Mouse (Mus musculus) CH12.LX (cell line): ENCODE measurements around the gene Peli1. TPM values are rescaled to one million over a fixed set of nuclear protein-coding genes. Genes with fewer than 3 reads are reported as not detected.

ENCODE experiments used
- DNase-seq: peaks from one replicate; pipeline ENCODE4 v3.0.0-alpha.2; 2013; ENCODE audit errors: extremely low read depth
- H3K27ac ChIP-seq: 2 replicates; pipeline ENCODE4 v1.5.1; 2012; ENCODE audit warnings: low read depth, mild to moderate bottlenecking, control low read depth, moderate library complexity; ENCODE audit not compliant: insufficient read depth
- H3K27me3 ChIP-seq: replicated peaks from 2 replicates; pipeline ENCODE3; 2012; ENCODE audit warnings: inconsistent platforms
- H3K36me3 ChIP-seq, 2 experiments: replicated peaks in 1 of 2; 2 replicates each; pipeline versions ENCODE3 to v1.6.1; 2012; ENCODE audit warnings: inconsistent platforms in 1 of 2, low read length in 1 of 2, mild to moderate bottlenecking in 1 of 2, mixed read lengths in 1 of 2, moderate library complexity in 1 of 2; ENCODE audit not compliant: control insufficient read depth in 1 of 2, insufficient read depth in 1 of 2
- H3K4me1 ChIP-seq, 2 experiments: 2 replicates each; pipeline ENCODE4 v1.6.1; 2012; ENCODE audit warnings: inconsistent platforms in 1 of 2, moderate library complexity in 1 of 2; ENCODE audit not compliant: insufficient read depth in 2 of 2, control insufficient read depth in 1 of 2
- H3K4me2 ChIP-seq: 2 replicates; pipeline ENCODE4 v1.6.1; 2012; ENCODE audit warnings: low read depth, mild to moderate bottlenecking, control low read depth; ENCODE audit not compliant: poor library complexity, insufficient read depth, severe bottlenecking
- H3K4me3 ChIP-seq, 3 experiments: fragments of 150-350 bp in 1 of 3; sonication (generic) in 1 of 3; replicated peaks in 1 of 3; 2 replicates each; pipeline versions ENCODE3 to v1.5.1; 2011 to 2012; ENCODE audit warnings: low read depth in 2 of 3, low read length in 2 of 3, mild to moderate bottlenecking in 2 of 3, moderate library complexity in 2 of 3, control low read depth in 1 of 3, improper control_type of control experiment in 1 of 3, inconsistent platforms in 1 of 3, mixed read lengths in 1 of 3; ENCODE audit not compliant: poor library complexity in 1 of 3
- H3K79me2 ChIP-seq: replicated peaks from 2 replicates; pipeline ENCODE4 v1.6.1; 2012; ENCODE audit warnings: mild to moderate bottlenecking, moderate library complexity; ENCODE audit not compliant: control insufficient read depth, poor library complexity, insufficient read depth, severe bottlenecking; ENCODE audit errors: extremely low read depth
- H3K9ac ChIP-seq: 2 replicates; pipeline ENCODE4 v1.6.1; 2012; ENCODE audit warnings: low read depth, mild to moderate bottlenecking, control low read depth, moderate library complexity; ENCODE audit not compliant: insufficient read depth
- H3K9me3 ChIP-seq: replicated peaks from 2 replicates; pipeline ENCODE3; 2012; ENCODE audit warnings: low read length, inconsistent platforms, mixed read lengths
- EP300 ChIP-seq: IDR thresholded peaks from 2 replicates; pipeline ENCODE4 v1.6.1; 2011; ENCODE audit warnings: low read length, improper control_type of control experiment
- ETS1 ChIP-seq: conservative IDR thresholded peaks from 2 replicates; pipeline ENCODE4 v1.6.1; 2012; ENCODE audit warnings: low read depth, mild to moderate bottlenecking, inconsistent platforms, low read length, improper control_type of control experiment, moderate library complexity
- MAX ChIP-seq: IDR thresholded peaks from 2 replicates; pipeline ENCODE4 v1.6.1; 2011; ENCODE audit warnings: low read length, improper control_type of control experiment
- NELFE ChIP-seq: IDR thresholded peaks from 2 replicates; pipeline ENCODE4 v1.6.1; 2011; ENCODE audit warnings: low read depth, low read length, improper control_type of control experiment
- POLR2AphosphoS2 ChIP-seq: IDR thresholded peaks from 2 replicates; pipeline ENCODE4 v1.6.1; 2011; ENCODE audit warnings: low read depth, low read length, improper control_type of control experiment
- RAD21 ChIP-seq: IDR thresholded peaks from 2 replicates; pipeline ENCODE4 v1.6.1; 2011; ENCODE audit warnings: low read depth, mild to moderate bottlenecking, low read length, improper control_type of control experiment, moderate library complexity
- ZC3H11A ChIP-seq: IDR thresholded peaks from 2 replicates; pipeline ENCODE4 v1.6.1; 2012; ENCODE audit warnings: low read depth, mild to moderate bottlenecking, inconsistent platforms, low read length, improper control_type of control experiment
- ZNF384 ChIP-seq: IDR thresholded peaks from 2 replicates; pipeline ENCODE4 v1.6.1; 2012; ENCODE audit warnings: low read depth, low read length, improper control_type of control experiment, inconsistent platforms
- dilution Hi-C: fragments of 300-500 bp; cut with MboI; formaldehyde crosslinking; loops from 2 replicates; pipeline ENCODE4 v1.14.3; 2020; ENCODE audit warnings: low sequenced_read_pairs; ENCODE audit not compliant: extremely low pct_unique_long_range_greater_than_20kb, extremely low pct_ligation_motif_present
- in situ Hi-C: fragments of 300-500 bp; cut with MboI; formaldehyde crosslinking; loops from 3 replicates; pipeline ENCODE4 v1.14.3; 2019; ENCODE audit warnings: low sequenced_read_pairs, low pct_ligation_motif_present, low pct_unique_long_range_greater_than_20kb, mixed read lengths
- polyA plus RNA-seq: library from polyadenylated mRNA; unstranded; fragments of >175 nt; gene quantifications from 2 replicates; pipeline ENCODE4 v1.2.1, GENCODE M21; 2012; ENCODE audit warnings: low read depth; ENCODE audit not compliant: insufficient read length
- total RNA-seq, 2 experiments: library from RNA; depleted of rRNA; stranded (reverse); fragments of 300-350 nt in 1 of 2; fragments of >200 nt in 1 of 2; gene quantifications; 2 replicates each; pipeline ENCODE4 v1.2.3; 2012 to 2014

Peli1 gene
- total and polyA plus RNA-seq, 3 experiments: 6.7 to 25.9 (median 14.8) TPM

DNA sequence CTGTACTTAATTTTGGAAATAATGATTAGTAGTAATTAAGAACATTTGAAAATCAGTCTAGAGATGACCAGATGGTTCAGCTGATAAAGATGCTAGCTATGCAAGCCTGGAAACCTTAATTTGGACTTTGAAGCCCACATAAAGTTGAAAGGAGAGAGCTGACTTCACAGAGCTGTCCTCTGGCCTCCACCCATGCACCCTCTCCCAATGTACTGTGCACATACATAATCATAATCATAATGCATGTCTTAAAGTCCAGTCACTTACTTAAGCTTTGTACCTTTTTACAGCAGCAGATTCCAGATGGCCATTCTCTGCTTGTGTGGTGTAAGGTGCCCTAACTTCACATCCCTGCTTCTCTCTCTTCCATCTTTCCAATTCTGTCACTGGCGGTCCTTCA, 9.6 kb downstream of the Peli1 start:
- in situ Hi-C loops: no loop called here
- Histone ChIP-seq H3K27me3 (no peaks in the 10 kb centered on the region), H3K4me1 (peaks cover 0 to 60% of the 10 kb centered on the region in 2 experiments; a peak in 2 of 4 replicates), H3K36me3 (peaks cover 0 to 27% of the 10 kb centered on the region in 2 experiments), H3K4me2 (no peak overlapping the region), H3K9ac (no peak overlapping the region), H3K79me2 (peaks cover 23% of the 10 kb centered on the region), H3K4me3 (no peak overlapping the region), H3K27ac (no peak overlapping the region), H3K9me3 (no peaks in the 10 kb centered on the region)
- dilution Hi-C loops: no loop called here
- no peak for DNase-seq
- TF ChIP-seq MAX: no peak
- TF ChIP-seq RAD21: no peak

DNA sequence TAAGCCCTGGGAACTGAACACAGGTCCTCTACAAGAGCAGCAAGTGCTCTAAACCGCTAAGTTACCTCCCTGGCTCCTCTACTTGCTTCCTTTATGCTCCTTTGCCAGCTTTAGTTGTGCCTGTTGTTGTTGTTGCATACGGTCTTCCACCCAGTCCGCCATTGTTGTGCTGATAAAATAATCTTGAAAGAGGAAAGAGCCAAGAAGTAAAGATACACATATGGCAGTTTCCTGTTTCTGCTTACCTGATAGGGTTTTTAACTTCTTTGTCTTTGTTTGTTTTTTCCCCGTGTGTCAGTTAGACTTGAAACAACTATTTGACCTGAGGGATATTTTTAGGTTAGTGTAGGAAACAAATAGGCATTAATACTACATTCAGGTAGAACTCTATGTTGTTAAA, 10.2 kb downstream of the Peli1 start:
- H3K27me3 ChIP-seq: no peaks in the 10 kb centered on the region
- dilution Hi-C loops: no loop called here
- H3K36me3 ChIP-seq: peaks cover 0 to 25% of the 10 kb centered on the region in 2 experiments
- TF ChIP-seq ZNF384 (no peak), ZC3H11A (no peak)
- TF ChIP-seq, all 38 proteins: peak for 0
- Histone ChIP-seq H3K9ac (no peak overlapping the region), H3K9me3 (no peaks in the 10 kb centered on the region), H3K4me1 (peaks cover 0 to 58% of the 10 kb centered on the region in 2 experiments; a peak in 2 of 4 replicates), H3K4me3 (no peak overlapping the region), H3K27ac (no peak overlapping the region), H3K4me2 (no peak overlapping the region), H3K79me2 (peaks cover 18% of the 10 kb centered on the region)
- DNase-seq: no peak
- in situ Hi-C loops: no loop called here

DNA sequence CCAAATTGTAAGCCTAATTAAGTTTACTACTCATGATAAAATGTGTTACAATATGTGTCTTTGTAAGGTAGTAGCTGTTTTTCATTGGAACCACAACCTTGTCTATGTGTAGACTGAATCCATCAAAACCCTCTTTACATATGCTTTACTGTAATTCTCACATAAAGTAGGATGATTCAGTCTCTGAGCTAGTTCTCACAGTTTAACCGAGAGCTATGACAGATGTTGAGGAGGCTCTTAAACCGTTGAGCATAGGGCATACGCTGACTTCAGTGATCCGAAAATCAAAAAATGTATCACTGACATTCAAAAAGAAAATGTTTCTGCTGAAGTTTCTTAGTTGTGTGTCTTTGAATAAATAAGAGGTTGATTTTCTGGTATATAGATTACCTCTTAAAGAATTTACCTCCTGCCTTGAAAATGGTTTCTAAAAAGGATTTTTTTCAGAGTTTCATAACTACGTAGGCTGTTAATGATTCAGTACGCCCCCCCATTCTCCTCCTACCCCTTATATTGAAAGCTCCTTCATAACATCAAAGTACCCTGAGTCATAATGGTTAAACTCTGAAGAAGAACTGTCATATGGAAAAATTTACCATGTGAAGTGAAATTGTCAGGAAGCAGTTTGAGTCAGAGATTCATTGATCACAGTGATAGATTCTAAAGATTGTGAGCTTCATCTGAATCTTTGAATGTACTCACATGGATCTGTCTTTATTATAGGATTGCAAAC, 11.3 kb downstream of the Peli1 start:
- DNase-seq: no peak
- Histone ChIP-seq H3K79me2 (peaks cover 16% of the 10 kb centered on the region), H3K4me3 (no peak overlapping the region), H3K27me3 (no peaks in the 10 kb centered on the region), H3K9me3 (no peaks in the 10 kb centered on the region), H3K27ac (no peak overlapping the region), H3K4me1 (peaks cover 0 to 60% of the 10 kb centered on the region in 2 experiments; a peak in 2 of 4 replicates), H3K9ac (no peak overlapping the region), H3K4me2 (no peak overlapping the region), H3K36me3 (peaks cover 4 to 30% of the 10 kb centered on the region in 2 experiments)
- no peak for TF ChIP-seq ETS1
- no peak for TF ChIP-seq NELFE
- TF ChIP-seq EP300: 0 out of 2 replicates have a peak, but pooled peaks have one; percentile 9
- TF ChIP-seq POLR2AphosphoS2: no peak
- in situ Hi-C loops (no loop called here), dilution Hi-C loops (no loop called here)
